Mouse (Mus musculus): Measurements from ENCODE around the gene Trmt61a. TPM values are rescaled to one million over a fixed set of nuclear protein-coding genes. Genes with fewer than 3 reads are reported as not detected.
"Not testable (repeated sequence)": the region's sequence is repeated elsewhere in the genome, so short reads cannot be mapped to it uniquely, and the experiment has no call there.

Trmt61a gene
- total RNA-seq (2021): 9.6 and 11.0 TPM in 2 replicates
- long read RNA-seq, transcript Trmt61a-201 (3 exons, 2,433 nt): major isoform, 12 of 30 reads
- long read RNA-seq, partial matches to known transcripts: 4 of 30 reads
- long read RNA-seq, other reads (novel, unspliced or antisense): 13 of 30 reads

GRCm38 (mm10) chr12:111677882-111678669 lies at the start of gene Trmt61a:
Gene Trmt61a, plus strand, starts transcription at chr12:111678105.
- DNase-seq: peak; percentile 86

GRCm38 (mm10) chr12:111648061-111648645 lies 29.8 kb upstream of the Trmt61a start:
- DNase-seq: peak; percentile 58

GRCm38 (mm10) chr12:111652953-111653352 lies 25.0 kb upstream of the Trmt61a start:
- DNase-seq: no peak

- peak; percentile 65 for DNase-seq
Observed at GRCm38 (mm10) chr12:111653434-111653833, 24.5 kb upstream of the Trmt61a start.

- no peak for DNase-seq
Observed at GRCm38 (mm10) chr12:111655695-111656094, 22.2 kb upstream of the Trmt61a start.

- no peak for DNase-seq
Observed at GRCm38 (mm10) chr12:111659331-111659730, 18.6 kb upstream of the Trmt61a start.

GRCm38 (mm10) chr12:111660628-111661027 lies 17.3 kb upstream of the Trmt61a start:
- no peak for DNase-seq

GRCm38 (mm10) chr12:111661554-111661953 lies 16.4 kb upstream of the Trmt61a start:
- DNase-seq: not testable (repeated sequence)

GRCm38 (mm10) chr12:111663228-111664143 lies 14.4 kb upstream of the Trmt61a start:
- no peak for DNase-seq

- DNase-seq: no peak
Observed at GRCm38 (mm10) chr12:111664144-111664634, 13.7 kb upstream of the Trmt61a start.

- DNase-seq: no peak
Observed at GRCm38 (mm10) chr12:111665041-111665880, 12.6 kb upstream of the Trmt61a start.

GRCm38 (mm10) chr12:111666380-111666779 lies 11.5 kb upstream of the Trmt61a start:
- DNase-seq: no peak

GRCm38 (mm10) chr12:111667421-111667820 lies 10.5 kb upstream of the Trmt61a start:
- no peak for DNase-seq

GRCm38 (mm10) chr12:111668457-111668912 lies 9.4 kb upstream of the Trmt61a start:
- peak; percentile 98 for DNase-seq

GRCm38 (mm10) chr12:111669000-111669788 lies 8.7 kb upstream of the Trmt61a start:
- no peak for DNase-seq

- no peak for DNase-seq
Observed at GRCm38 (mm10) chr12:111669961-111670360, 7.9 kb upstream of the Trmt61a start.

- no peak for DNase-seq
Observed at GRCm38 (mm10) chr12:111670371-111670971, 7.4 kb upstream of the Trmt61a start.

GRCm38 (mm10) chr12:111670976-111671375 lies 6.9 kb upstream of the Trmt61a start:
- DNase-seq: no peak

GRCm38 (mm10) chr12:111671431-111671902 lies 6.4 kb upstream of the Trmt61a start:
- DNase-seq: peak; percentile 68

GRCm38 (mm10) chr12:111672176-111672575 lies 5.7 kb upstream of the Trmt61a start, which contains the start of gene Ckb:
Gene Ckb, minus strand, starts transcription at chr12:111672338.
- peak; percentile 76 for DNase-seq

Measured in adrenal gland, postnatal 25 days (tissue).